Mouse (Mus musculus) ES-Bruce4 (cell line): Measurements from ENCODE around the gene Mex3d. TPM values are rescaled to one million over a fixed set of nuclear protein-coding genes. Genes with fewer than 3 reads are reported as not detected.

Experiments used
- H3K27ac ChIP-seq: 2 replicates; pipeline ENCODE4 v1.5.1; 2012; ENCODE audit warnings: low read length, inconsistent platforms; ENCODE audit not compliant: insufficient read depth
- H3K27me3 ChIP-seq: 2 replicates; pipeline ENCODE4 v1.6.1; 2012; ENCODE audit warnings: mild to moderate bottlenecking, low read length, inconsistent platforms; ENCODE audit not compliant: control insufficient read depth, poor library complexity, insufficient read depth, severe bottlenecking
- H3K36me3 ChIP-seq: 2 replicates; pipeline ENCODE4 v1.6.1; 2012; ENCODE audit warnings: inconsistent platforms, mild to moderate bottlenecking, low read length, moderate library complexity; ENCODE audit not compliant: control insufficient read depth, poor library complexity, insufficient read depth, severe bottlenecking
- H3K4me1 ChIP-seq: one replicate; pipeline ENCODE4 v1.8.1; 2011; ENCODE audit warnings: low read length; ENCODE audit not compliant: control insufficient read depth, insufficient read depth
- H3K4me3 ChIP-seq: 2 replicates; pipeline ENCODE4 v1.5.1; 2011; ENCODE audit warnings: low read depth, mild to moderate bottlenecking, low read length
- H3K9ac ChIP-seq: 2 replicates; pipeline ENCODE4 v1.6.1; 2012; ENCODE audit warnings: low read depth, mild to moderate bottlenecking, inconsistent platforms; ENCODE audit not compliant: poor library complexity, severe bottlenecking
- H3K9me3 ChIP-seq: replicated peaks from 2 replicates; pipeline ENCODE4 v1.6.1; 2012; ENCODE audit warnings: mild to moderate bottlenecking, low read length, inconsistent platforms; ENCODE audit not compliant: control insufficient read depth, poor library complexity, insufficient read depth, severe bottlenecking
- CTCF ChIP-seq: IDR thresholded peaks from one replicate; pipeline ENCODE4 v1.8.1; 2011; ENCODE audit warnings: low read depth, low read length
- EP300 ChIP-seq: IDR thresholded peaks from 2 replicates; pipeline ENCODE4 v1.6.1; 2011; ENCODE audit warnings: low read depth, low read length; ENCODE audit not compliant: insufficient read depth
- POLR2A ChIP-seq: IDR thresholded peaks from one replicate; pipeline ENCODE4 v1.8.1; 2011; ENCODE audit warnings: low read length; ENCODE audit not compliant: insufficient read depth
- polyA plus RNA-seq: library from polyadenylated mRNA; stranded (reverse); fragments of >200 nt; gene quantifications from 2 replicates; pipeline ENCODE4 v1.2.4, GENCODE M21; 2011; ENCODE audit warnings: low read depth; ENCODE audit not compliant: missing spikeins, insufficient read depth, insufficient read length

Gene Mex3d
- polyA plus RNA-seq, 1 experiment, result 25.0 TPM

DNA sequence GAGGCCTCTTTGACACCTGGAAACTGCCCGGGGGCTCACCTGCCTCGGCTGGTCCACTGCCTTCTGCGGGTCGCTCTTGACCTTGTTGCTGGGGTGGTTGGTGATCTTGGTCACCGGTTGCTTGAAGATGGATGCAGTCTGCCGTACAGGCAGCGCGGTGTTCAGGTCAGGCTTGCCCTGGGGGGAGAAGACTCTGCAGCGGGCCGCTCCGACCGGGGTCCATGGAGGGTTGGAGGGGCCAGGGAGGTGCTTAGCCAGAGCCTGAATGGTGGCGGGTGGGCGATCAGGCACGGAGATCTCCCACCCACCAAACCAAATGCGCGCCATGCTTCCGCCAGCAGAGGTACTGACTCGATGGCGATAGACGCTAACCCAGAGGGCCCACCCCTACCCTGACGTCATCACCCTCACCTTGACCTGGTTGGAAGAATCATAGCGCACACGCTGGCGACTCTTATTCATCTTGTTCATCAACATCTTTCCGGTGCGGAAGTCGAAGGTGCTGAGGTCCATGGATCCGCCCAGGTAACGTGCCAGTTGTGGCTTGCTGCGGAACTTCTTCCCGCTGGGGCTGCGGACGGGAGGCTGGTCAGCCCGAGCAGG is 7.7 kb upstream of the Mex3d start:
- no peaks in the 10 kb centered on the region for H3K27me3 ChIP-seq
- no peaks in the 10 kb centered on the region for H3K4me1 ChIP-seq
- H3K9me3 ChIP-seq, result no peaks in the 10 kb centered on the region
- H3K27ac ChIP-seq, result peak overlapping the region; percentile 40
- peak overlapping the region; percentile 65 for H3K4me3 ChIP-seq
- H3K36me3 ChIP-seq, result peaks cover 16% of the 10 kb centered on the region
- no peak for TF ChIP-seq CTCF
- no peak for TF ChIP-seq EP300
- no peak for TF ChIP-seq POLR2A
- peak overlapping the region; percentile 44 for H3K9ac ChIP-seq

GRCm38 (mm10) chr10:80392687-80393086 is 5.2 kb upstream of the Mex3d start:
- Histone ChIP-seq H3K4me3 (no peak overlapping the region), H3K27me3 (no peaks in the 10 kb centered on the region), H3K9me3 (no peaks in the 10 kb centered on the region), H3K9ac (no peak overlapping the region), H3K4me1 (peaks cover 3% of the 10 kb centered on the region), H3K27ac (no peak overlapping the region), H3K36me3 (peaks cover 16% of the 10 kb centered on the region)
- no peak for TF ChIP-seq POLR2A
- no peak for TF ChIP-seq EP300
- TF ChIP-seq CTCF, result no peak

- Histone ChIP-seq H3K4me3 (no peak overlapping the region), H3K27me3 (no peaks in the 10 kb centered on the region), H3K27ac (no peak overlapping the region), H3K9ac (no peak overlapping the region), H3K9me3 (no peaks in the 10 kb centered on the region), H3K36me3 (peaks cover 16% of the 10 kb centered on the region), H3K4me1 (peaks cover 3% of the 10 kb centered on the region)
- TF ChIP-seq EP300 (no peak), CTCF (no peak), POLR2A (no peak)
Observed at GRCm38 (mm10) chr10:80390697-80391096, 3.2 kb upstream of the Mex3d start.

GRCm38 (mm10) chr10:80389185-80389708 is 1.8 kb upstream of the Mex3d start:
- Histone ChIP-seq H3K36me3 (peaks cover 16% of the 10 kb centered on the region), H3K4me3 (no peak overlapping the region)

GRCm38 (mm10) chr10:80388731-80389130 is 1.3 kb upstream of the Mex3d start:
- Histone ChIP-seq H3K9ac (no peak overlapping the region; the same call in 1 of the 2 replicates), H3K36me3 (peaks cover 15% of the 10 kb centered on the region), H3K4me3 (no peak overlapping the region), H3K27me3 (no peaks in the 10 kb centered on the region), H3K9me3 (no peaks in the 10 kb centered on the region), H3K27ac (no peak overlapping the region), H3K4me1 (peaks cover 6% of the 10 kb centered on the region)
- no peak for TF ChIP-seq EP300
- TF ChIP-seq POLR2A, result no peak
- no peak for TF ChIP-seq CTCF

More at GRCm38 (mm10) chr10:80389185-80389708, 1.8 kb upstream of the Mex3d start:
- Histone ChIP-seq H3K9ac (no peak overlapping the region), H3K4me1 (peaks cover 5% of the 10 kb centered on the region), H3K27me3 (no peaks in the 10 kb centered on the region), H3K27ac (no peak overlapping the region), H3K9me3 (no peaks in the 10 kb centered on the region)
- TF ChIP-seq EP300, result no peak
- TF ChIP-seq POLR2A, result no peak
- no peak for TF ChIP-seq CTCF

- H3K9ac ChIP-seq, result peak overlapping the region; percentile 91
- no peaks in the 10 kb centered on the region for H3K27me3 ChIP-seq
- no peak for TF ChIP-seq CTCF
- TF ChIP-seq EP300, result no peak
- TF ChIP-seq POLR2A, result no peak
- peak overlapping the region; percentile 82 for H3K4me3 ChIP-seq
- H3K27ac ChIP-seq, result no peak overlapping the region
- H3K9me3 ChIP-seq, result no peaks in the 10 kb centered on the region
- H3K36me3 ChIP-seq, result no peaks in the 10 kb centered on the region; the same call in none of the 2 replicates
- peaks cover 8% of the 10 kb centered on the region for H3K4me1 ChIP-seq
Observed at GRCm38 (mm10) chr10:80386735-80387471, 556 bp downstream of the Mex3d start.
